Mouse (Mus musculus): Measurements from ENCODE around the gene Hspa4. TPM values are rescaled to one million over a fixed set of nuclear protein-coding genes. Genes with fewer than 3 reads are reported as not detected.
"Not testable (repeated sequence)": the region's sequence is repeated elsewhere in the genome, so short reads cannot be mapped to it uniquely, and the experiment has no call there.

Gene Hspa4
- 100 to 1,000 TPM; 121 to 131 TPM for total RNA-seq (2021)
- long read RNA-seq, experiment 1, full-length matches to known transcripts: 58 of 73 reads
- long read RNA-seq, experiment 1, partial matches to known transcripts: 2 of 73 reads
- long read RNA-seq, experiment 1, other reads (novel, unspliced or antisense): 13 of 73 reads
- long read RNA-seq, experiment 2, full-length matches to known transcripts: 27 of 41 reads
- long read RNA-seq, experiment 2, partial matches to known transcripts: 4 of 41 reads
- long read RNA-seq, experiment 2, other reads (novel, unspliced or antisense): 10 of 41 reads

- peak; percentile 99 for DNase-seq
Observed at GRCm38 (mm10) chr11:53300330-53301166, at the start of gene Hspa4. Hspa4 (minus strand) TSS chr11:53300457.

DNA sequence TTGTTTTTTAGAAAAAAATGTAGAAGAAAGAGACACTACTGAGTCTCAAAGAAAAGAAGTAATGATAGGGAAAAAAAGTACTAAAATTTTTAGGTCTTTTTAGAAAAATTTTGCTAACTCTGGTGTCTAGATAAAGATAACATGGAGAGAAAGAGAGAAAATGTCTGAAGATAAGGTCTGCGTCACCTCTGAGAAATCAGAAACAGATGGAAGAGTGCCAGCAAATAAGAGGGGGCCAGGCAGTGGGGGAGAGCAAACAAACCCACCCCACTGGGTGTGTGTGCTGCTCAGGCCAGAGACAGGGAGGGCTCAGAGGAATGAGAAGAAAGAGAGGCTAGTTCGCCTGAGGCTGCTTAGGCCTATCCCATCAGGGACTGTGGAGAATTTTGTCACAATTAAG lies 45.5 kb upstream of the Hspa4 start:
- DNase-seq: no peak

GRCm38 (mm10) chr11:53345328-53345727 lies 45.1 kb upstream of the Hspa4 start:
- no peak for DNase-seq

DNA sequence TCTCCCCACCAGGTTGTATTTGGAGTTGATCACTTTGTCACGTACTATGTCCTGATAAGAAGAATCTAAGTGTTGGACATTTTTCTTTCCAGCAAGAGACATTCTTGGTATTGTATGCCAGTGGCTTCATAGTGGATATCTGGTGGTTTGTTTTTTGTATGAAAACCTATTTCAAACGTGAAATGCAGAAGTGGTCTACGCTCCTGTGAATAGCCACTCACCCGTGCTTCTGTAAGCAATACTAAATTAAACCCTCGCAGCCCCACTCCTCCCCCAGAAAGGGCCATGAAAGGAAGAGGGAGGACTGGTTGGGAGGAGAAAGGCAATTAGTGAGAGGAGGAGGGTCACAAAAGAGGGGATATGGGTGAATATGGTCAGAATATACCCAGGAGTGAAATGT lies 42.5 kb upstream of the Hspa4 start:
- DNase-seq: no peak

DNA sequence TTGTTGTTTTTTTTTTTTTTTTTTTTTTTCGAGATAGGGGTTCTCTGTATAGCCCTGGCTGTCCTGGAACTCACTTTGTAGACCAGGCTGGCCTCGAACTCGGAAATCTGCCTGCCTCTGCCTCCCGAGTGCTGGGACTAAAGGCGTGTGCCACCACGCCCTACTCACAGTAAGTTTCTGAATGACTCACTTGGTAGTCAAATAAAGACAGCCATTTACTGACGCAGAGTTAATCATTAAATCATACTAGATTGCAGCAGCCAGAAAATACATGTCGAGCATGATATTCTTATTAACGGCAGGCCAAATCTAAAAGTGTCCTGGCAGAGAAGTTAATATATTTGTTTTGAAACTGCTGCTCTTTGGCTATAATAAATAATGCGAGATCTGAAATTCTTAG lies 40.8 kb upstream of the Hspa4 start:
- not testable (repeated sequence) for DNase-seq

GRCm38 (mm10) chr11:53337684-53338083 lies 37.4 kb upstream of the Hspa4 start:
- no peak for DNase-seq

GRCm38 (mm10) chr11:53336924-53337323 lies 36.7 kb upstream of the Hspa4 start:
- no peak for DNase-seq

DNA sequence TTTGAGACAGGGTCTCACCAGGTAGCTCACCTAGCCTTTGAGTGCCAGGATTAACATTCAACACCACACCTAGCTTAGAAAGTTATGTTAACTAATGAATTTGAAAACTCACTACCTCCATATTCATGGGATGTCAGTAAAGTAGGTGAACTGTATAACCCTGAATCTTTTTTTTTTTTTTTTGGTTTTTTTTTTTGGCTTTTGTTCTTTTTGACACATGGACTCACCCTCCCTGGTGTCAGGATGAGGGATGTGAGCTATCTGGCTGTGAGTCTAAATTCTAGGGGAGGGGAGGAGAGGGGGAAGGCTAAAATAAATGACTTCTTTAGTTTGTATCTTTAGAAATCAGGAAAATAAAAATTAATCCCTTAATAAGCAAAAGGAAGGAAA lies 35.9 kb upstream of the Hspa4 start:
- DNase-seq: no peak

- no peak for DNase-seq
Observed at GRCm38 (mm10) chr11:53335505-53336181, 35.4 kb upstream of the Hspa4 start.

- DNase-seq: no peak
Observed at GRCm38 (mm10) chr11:53332076-53332680, 31.9 kb upstream of the Hspa4 start.

DNA sequence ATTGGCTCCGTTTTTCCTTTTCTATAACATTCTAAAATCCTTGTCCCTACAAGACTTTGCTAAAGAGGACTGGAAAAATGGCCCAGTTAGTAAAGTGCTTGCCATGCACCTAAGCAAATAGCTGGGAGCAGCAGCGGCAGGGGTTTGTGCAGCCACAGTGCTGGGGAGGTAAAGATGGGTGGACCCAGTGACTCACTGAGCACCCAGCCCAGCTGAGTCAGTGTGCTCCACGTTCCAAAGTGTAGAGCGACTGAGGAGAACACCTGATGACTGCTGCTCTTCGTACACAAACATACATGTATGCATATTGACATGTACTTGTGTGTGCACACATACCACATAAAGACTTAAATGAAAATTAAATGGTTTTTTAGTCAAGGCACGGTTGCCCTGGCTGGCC lies 30.9 kb upstream of the Hspa4 start:
- DNase-seq: no peak

DNA sequence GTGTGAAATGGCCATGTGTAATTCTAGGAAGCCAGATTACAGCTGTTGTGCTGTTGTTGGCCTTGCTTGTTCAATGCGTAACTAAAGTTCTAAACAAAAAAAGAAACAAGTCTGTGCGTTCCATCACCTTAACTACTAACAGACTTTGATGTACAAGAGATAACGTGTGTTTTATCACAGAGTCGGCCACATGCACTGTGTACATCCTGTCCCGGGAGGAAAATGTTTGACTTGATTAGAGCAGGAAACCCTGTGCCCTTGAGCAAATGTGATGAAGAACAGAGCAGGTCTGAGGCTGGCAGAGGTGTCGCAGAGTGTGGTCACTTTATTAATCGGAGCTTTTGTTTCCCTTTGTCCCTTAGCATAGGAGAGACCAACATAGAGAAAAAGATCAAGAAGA lies 30.1 kb upstream of the Hspa4 start:
- DNase-seq: no peak

GRCm38 (mm10) chr11:53324512-53324968 lies 24.3 kb upstream of the Hspa4 start, which contains the start of gene Zcchc10:
Zcchc10 (plus strand) TSS chr11:53324679.
- DNase-seq: peak; percentile 93

GRCm38 (mm10) chr11:53319867-53320266 lies 19.6 kb upstream of the Hspa4 start:
- DNase-seq: not testable (repeated sequence)

DNA sequence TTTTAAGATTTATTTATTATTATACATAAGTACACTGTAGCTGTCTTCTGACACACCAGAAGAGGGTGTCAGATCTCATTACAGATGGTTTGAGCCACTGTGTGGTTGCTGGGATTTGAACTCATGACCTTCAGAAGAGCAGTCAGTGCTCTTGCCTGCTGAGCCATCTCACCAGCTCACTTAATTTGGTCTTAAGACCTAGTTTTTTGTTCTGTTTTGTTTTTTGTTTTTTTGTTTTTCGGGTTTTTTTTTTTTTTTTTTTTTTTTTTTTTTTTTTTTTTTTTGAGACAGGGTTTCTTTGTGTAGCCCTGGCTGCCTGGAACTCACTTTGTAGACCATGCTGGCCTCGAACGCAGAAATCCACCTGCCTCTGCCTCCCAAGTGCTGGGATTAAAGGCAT lies 18.3 kb upstream of the Hspa4 start:
- DNase-seq: not testable (repeated sequence)

DNA sequence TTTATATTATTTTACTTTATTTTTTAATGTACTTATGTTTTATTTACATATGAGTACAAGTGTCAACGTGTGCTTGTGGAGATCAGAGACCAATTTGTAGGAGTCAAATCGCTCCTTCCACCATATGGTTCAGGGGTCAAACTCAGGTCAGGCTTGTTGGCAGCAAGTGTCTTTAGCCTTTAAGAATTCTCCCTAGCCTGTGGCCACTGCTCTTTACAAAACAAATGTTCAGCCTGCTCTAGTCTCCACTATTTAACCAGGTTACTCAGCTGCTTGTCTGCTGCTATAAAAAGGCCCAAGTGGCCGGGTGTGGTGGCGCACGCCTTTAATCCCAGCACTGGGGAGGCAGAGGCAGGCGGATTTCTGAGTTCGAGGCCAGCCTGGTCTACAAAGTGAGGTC lies 17.8 kb upstream of the Hspa4 start:
- no peak for DNase-seq

DNA sequence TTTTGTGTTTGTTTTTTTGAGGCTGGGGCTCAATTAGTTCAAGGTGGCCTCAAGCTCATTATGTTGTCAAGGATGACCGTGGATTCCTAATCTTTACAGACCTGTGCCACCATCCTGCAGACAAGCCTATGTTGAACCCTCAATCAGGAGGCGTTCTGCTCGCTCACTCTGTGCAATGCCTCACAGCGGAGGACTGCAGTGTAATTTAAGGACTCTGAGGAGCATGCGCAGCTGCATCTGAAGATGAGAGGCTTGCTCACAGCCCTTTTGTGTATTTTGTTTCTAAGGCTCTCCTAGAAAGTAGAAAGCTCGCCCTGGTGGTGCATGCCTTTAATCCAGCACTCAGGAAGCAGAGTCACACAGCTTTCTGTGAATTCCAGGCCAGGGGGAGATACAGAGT lies 16.7 kb upstream of the Hspa4 start:
- DNase-seq: no peak

- DNase-seq: peak; percentile 39 to 56
Observed at GRCm38 (mm10) chr11:53314770-53315173, 14.5 kb upstream of the Hspa4 start.

- DNase-seq: not testable (repeated sequence)
Observed at GRCm38 (mm10) chr11:53312823-53313222, 12.6 kb upstream of the Hspa4 start.

- DNase-seq: no peak
Observed at GRCm38 (mm10) chr11:53311385-53311784, 11.1 kb upstream of the Hspa4 start.

DNA sequence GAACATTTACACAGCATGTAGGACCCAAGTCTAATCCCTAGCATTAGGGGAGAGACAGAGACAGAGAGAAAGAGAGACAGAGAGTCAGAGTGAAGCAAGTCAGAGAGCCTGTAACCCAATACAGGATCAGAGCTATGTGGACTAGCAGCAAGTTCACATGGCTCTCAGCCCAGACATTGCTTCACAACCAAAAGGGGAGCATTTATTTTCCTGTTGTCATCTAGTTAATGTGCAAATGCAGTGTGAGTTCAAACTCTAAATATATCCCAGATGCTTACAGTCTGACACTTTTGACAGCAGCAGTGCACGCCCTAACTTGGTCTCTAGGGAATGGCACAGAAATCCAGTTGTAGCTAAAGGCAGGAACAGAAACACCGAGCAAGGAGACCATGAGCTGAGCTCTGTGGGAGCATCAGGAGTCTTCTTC lies 8.6 kb upstream of the Hspa4 start:
- peak; percentile 91 to 95 for DNase-seq

DNA sequence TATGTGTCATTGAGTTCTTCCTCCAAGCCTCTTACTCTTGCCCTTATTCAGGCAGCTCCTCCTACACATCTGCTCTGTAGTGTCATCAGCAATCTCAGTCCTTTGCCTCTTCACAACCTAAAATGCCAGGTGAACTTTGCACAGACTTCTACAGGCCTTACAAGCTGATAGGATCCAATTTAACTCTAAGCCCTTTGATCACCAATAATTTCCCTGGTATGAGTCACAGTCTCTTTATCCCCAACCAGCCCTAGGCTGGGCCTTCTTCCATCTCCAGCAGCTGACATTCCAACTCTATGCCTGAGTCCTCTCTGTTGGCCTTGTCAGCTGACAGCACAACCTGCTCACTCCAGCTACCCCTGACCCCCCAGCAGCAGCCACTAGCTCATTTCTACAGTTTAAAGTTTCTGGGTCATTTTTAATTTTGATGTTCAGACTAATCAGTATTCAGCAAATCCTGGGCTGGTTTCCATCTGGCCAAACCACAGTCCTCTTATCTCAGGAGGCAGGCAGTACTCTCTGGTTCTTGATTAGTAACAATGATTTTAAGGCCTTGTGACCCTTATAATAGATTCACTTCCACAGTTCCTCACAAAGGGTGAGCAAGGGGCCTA lies 8.1 kb upstream of the Hspa4 start:
- peak; percentile 81 to 85 for DNase-seq

Data from heart, adult 18-20 months (tissue).